Mouse (Mus musculus): ENCODE results near the gene Nhp2. TPM values are rescaled to one million over a fixed set of nuclear protein-coding genes. Genes with fewer than 3 reads are reported as not detected.

Nhp2 gene
- total RNA-seq, 2 experiments from 2014 or later = 56.9 to 60.4 TPM

DNA sequence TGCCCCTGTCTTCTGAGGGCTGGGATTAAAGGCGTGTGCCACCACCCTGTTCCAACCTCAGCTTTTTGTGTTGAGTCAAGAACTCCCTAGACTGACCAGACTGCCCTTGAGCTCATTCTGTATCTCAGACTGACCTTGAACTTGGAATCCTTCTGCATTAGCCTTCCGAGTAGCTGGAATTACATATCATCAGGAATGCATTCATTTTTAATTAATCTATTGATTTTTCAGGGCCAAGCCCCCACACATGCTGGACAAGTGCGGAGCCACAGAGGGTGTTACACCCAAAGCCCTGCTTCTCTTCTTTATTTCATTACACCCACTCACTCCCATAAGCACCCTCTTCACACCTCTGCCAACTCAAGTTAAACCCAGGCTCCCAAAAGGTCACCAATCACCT is 14.2 kb downstream of the Nhp2 start:
- DNase-seq (ENCODE audit: low spot score in 2 of 2) = no peak

DNA sequence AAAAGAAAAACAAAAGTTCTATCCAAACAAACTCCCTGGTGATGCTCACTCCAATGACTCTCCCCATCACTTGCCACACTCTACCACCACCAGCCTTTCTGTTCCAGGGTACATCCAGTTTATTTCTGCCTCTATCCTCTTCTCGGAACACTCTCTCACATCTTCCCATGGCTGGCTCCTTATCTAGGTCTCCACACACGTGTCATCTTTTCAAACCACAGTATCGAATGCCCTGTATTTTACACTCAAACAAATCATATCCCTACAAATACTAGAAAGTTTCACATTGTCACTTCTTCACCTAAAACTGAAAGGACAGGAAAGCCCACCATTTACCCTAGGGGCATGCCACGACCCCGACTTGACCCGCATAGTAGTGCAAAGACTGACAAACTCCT is 15.6 kb downstream of the Nhp2 start:
- no peak for DNase-seq (ENCODE audit: low spot score in 2 of 2)

DNA sequence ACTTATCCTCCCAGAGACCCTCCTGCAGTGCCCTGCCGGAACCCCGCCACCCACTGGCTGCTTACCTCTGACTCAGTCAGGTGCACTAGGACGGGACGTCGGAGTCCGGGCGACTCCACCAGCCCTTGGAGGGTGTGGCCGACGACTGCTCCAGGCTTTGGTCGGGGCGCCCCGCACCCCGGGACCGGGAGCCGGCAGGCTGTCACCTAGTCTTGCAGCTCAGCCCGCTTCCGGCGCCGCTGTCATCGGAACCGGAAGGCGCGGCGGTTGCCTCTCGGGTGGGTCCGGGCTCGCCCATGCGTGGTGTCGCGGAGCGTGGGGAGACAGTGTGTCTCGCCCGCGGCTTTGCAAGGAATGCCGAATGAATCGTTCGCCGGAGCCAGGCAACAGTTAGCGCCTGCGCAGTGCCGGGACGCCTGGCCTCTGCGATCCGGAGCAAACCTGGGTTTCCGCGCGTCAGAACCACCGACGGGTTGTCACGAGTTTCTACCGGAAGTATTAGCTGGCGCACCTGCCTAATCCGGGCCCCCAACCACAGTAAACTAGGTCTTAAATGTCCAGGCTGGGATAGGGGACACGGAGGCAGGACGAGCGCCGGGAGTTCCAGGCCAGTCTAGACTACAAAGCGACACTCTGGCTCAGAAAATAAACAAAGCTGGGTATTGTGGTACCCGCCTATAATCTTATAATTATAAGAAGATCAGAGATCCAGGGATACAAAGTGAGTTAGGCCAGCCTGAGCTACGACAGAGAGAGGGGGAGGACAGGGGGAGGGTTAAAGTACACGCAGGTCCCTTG is 16.2 kb downstream of the Nhp2 start, which contains the start of gene Rmnd5b:
TSS of gene Rmnd5b (minus strand) at position 372 of the 798 bp plus-strand sequence.
- DNase-seq (ENCODE audit: low spot score in 2 of 2) = peak; percentile 94

DNA sequence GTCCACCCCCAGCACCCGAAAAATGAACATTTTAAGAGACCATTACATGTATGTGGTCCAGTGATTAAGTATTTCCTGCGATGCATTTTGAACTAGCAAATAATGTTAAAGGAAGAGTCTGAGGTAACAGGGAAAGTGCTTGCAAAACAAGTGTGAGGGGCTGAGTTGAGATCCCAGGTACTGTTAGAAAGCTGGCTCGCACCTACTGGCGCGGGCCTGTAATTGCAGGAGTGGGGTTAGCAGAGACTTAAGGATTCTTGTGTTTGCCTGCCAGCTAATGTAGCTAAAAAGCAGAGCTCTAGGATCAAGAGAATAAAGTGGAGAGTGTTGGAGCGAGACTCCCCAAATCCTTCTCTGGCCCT is 16.8 kb downstream of the Nhp2 start:
- DNase-seq (ENCODE audit: low spot score in 2 of 2) = peak in 1 of 2 experiments; percentile 38

DNA sequence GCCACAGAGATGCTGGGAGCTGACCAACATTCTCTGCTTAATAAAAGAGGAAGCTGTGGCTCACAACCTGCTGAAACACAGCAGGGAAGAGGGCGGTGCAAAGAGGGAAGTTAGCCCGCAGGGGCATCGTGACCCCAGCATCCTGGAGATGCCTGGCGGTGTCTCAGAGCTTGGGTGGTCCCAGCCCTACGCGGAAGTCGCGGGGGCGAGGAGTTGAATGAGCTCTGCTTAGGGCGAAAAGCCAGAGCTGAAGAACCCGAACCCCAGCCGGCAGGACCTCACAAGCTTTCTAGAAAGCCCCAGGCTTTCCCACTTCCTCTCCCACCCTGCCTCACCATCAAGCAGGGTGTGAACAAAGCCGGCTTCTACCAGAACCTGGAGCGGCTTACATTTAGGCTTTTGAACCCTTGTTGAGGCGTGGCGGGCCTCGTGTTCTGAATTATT is 18.5 kb downstream of the Nhp2 start:
- no peak for DNase-seq (ENCODE audit: low spot score in 2 of 2)

DNA sequence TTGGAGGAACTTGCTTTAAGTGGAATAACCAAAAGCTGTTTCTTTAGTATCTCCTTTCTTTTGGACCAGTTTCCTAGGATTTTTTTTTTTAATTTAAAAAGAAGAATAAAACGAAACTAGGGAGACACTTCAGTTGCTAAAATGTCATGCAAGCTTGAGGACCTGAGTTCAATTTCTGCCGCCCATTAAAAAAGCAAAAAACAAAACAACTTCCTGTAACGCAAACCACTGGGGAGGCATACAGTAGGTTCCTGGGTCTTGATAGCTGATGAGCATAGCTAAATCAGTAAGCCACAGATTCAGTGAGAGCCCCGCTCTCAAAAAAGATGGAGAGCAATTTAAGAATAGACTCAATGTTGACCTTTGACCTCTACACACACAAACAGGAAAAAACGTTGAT is 19.0 kb downstream of the Nhp2 start:
- no peak for DNase-seq (ENCODE audit: low spot score in 2 of 2)

DNA sequence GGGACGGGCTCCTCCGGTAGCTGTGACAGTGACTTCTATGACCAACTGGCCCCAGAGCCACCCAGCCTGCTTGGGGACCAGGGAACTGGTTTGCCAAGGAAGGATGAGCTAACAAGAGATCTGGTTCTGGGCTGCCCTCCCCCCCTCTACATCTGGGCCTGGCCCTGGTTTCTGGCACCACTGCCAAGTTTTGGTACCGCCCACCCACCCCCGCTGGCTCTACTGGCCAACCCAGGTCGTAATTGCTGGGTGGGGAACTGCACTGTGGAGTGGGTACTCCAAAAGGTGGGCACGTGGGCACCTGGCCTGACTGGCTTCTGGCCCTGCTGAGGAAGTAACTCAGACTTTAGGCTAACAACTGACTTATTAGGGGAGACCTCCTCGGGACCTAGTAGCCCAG is 21.2 kb downstream of the Nhp2 start:
- DNase-seq (ENCODE audit: low spot score in 2 of 2) = no peak

DNA sequence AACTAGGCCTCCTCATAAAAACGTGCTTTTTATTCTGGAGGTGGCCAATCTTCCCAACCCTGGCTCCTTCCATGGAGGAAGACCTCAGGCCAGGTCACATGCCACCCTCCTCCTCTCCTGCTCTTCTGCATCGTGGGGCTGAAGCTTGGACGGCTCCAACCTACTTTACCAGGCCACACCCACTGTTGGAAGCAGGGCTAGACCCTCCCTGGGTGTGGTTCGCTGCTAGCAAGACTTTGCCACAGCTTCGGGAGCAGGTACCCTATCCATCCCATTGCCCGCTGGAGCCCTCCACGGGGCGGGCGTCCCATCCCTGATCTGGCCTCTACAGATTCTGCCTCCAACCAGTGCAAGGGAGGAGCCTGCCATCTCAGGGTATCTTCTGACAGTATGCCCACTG is 23.7 kb downstream of the Nhp2 start:
- DNase-seq (ENCODE audit: low spot score in 2 of 2) = no peak

DNA sequence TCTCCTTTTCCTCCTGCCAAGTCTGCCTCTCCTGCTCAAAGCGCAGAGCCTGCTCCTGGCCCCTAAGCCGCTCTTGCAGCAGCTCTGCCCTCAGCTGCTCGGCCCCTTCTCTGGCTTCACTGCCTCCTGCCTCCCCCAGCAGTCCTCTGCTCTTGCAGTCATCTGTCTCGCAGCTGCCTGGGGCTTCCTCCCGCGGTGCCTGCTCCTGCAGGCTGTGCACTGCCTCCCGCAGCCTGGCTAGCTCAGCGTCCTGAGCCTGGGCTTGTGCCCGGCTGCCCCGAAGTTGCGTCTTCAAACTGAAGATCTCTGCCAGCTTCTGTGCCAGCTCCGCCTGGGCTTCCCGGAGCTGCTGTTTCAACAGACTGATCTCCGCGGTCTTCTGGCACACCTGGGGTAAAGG is 24.2 kb downstream of the Nhp2 start:
- peak in 1 of 2 experiments; percentile 34 for DNase-seq (ENCODE audit: low spot score in 2 of 2)

DNA sequence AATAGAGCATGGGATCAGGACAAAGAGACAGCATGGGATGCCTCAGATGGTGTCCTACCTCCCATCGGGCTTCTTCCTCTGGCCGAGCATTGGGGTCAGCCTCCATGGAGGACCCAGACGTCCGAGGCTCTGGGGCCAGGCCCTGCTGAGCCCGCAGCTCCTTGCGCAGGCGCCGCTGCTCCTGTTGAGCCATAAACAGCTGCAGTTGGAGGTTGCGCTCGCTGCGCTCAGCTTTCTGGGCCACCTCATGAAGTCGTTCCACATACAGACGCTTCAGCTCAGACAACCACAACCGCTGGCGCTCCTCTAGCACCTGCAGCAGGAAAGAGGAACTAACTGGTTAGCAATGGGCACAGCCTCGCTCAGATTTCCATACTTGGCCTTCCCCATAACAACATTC is 24.7 kb downstream of the Nhp2 start:
- no peak for DNase-seq (ENCODE audit: low spot score in 2 of 2)

DNA sequence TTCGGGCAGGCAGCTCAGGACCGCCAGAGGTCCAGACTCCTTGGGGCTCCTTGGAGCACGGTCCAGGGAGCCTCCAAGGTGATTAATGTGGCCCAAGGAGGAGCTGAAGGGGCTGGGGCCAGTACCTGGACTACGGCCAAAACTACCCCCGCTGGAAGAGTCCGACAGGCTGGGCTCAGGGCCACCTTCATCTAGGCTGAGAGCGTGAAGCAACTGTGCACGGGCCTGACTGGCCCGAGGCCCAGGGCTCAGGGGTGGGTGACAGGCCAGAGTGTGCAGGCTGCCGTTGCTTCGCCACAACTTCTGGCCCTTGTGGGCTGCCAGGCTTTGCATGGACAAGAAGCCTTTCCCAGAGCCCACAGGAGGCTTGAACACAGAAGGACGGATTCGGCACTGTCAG is 25.8 kb downstream of the Nhp2 start:
- peak in 1 of 2 experiments; percentile 23 for DNase-seq (ENCODE audit: low spot score in 2 of 2)

DNA sequence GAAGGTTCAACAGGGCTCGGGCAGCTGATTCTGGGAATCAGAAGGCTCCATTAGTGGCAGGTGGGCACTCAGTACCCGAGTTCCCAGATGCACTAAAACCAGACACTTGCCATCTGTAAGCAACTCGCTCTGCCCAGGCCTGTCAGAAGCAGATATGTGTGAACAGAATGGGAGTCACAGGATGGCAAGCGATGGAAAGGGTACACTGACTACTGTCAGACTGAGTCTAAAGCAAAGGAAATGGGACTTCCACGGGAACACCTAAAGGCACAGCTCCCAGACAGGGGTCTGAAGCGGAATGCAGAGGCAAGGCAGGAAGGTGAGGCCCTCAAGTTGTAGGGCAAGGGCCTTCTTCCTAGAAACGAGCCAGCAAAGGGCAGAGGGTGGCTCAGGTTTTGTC is 26.7 kb downstream of the Nhp2 start:
- peak in 1 of 2 experiments; percentile 17 for DNase-seq (ENCODE audit: low spot score in 2 of 2)

DNA sequence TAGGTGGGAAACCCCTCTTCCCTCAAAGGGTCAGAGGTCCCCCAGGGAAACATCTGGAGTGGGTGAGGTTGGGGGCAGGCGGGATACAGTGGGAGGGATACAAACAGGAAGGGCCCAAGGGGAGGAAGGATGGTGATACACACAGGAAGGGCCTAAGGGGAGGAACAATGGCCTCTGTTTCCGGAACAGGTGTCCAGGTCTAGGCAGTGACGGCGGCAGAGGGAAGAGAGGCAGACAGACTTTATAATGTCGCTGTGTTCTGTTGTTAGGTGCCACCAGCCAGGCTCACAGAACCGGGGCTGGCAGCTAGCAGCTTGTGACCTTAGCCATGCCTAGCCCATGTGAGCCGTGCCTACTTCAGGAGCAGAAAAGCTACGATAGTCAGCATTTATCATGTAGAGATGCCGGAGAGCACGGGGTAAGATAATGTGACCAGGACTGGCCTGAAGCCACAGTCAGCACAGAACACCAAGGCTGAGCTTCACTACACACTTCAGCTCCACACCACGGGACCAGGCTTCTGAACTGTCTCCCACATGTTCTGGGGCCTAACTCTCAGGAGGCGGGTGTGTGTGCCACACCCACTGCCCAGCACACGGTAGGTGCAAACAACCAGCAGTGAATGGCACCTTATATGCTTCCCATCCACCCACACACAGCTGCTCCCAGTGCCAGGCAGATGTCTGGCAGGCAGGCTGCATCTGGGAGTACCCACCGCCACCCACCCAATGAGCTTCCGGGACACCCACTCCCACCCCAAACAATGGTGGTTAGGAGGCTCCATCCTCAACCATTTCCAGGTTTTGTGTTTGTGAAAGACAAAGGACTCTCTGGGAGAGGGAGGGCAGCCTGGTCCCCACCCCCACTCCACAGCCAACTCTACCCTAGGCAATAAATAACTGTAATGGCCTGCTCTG is 27.5 kb downstream of the Nhp2 start:
- DNase-seq (ENCODE audit: low spot score in 2 of 2) = peak in 1 of 2 experiments; percentile 19

DNA sequence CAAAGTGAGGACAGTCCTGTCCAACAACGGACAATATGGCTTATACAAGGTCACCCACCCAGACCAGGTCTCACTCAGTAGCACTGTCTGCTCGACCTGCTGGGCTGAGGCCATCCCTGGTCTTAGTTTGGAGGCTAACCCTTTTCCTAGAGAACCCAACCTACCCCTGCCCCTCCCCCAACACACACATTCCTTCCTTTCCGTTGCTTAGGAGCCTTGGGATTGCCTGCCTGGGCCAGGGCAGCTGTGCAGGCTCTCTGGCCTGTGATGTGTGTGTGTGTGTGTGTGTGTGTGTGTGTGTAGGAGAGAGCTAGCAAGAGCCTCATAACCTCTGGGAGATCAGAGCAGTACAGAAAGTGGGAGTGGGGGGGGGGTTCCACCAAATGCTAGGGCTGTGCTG is 29.0 kb downstream of the Nhp2 start:
- no peak for DNase-seq (ENCODE audit: low spot score in 2 of 2)

DNA sequence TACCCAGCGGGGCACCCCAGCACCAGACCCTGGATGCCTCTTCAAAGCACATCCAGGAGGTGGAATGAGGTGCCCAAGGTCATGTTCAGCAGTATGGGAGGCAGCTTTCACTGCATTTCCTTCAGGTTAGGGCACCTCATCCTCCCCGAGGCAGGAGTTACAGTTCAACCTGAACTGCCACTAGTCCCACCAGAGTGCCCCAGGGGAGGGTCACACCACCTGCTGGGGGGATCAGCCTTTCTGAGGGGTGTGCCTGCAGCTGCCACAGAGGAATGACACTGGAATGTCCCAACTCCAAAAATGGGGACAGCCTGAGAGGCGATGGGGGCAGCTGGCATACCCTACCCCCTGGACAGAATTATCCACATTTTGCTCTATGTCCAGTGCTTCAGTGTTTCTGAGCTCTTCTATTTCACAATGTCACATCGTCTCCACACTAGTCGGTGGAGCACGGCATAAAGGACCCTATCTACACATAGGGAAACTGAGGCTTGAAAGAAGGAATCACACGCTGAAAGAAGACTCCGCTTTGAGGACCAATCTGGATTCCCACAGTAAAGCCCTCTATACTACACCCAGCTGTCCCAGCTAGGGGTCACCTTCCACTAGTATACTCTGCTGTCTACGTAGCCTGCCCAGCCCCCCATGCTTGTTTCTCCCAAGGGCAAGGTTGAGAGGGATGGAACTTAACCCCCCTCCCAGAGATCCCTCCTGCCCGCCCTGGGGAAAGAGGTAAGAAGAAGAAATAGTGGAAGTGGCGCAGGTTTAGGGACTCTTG is 29.8 kb downstream of the Nhp2 start:
- no peak for DNase-seq (ENCODE audit: low spot score in 2 of 2)

DNA sequence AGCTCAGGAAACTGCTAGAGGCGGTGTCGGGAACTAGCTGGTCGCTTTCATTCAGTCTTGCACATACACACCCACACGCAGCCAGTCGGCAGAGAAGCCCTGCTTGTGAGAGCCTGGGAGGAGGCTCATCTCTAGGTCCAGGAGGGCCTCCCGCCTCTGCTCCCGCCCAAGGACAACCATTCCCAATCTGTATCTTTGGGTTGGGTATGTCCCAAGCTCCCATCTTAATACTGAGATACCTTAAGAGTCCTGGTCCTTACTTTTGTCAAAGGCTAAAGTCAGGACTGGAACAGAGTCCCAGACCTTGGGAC is 30.3 kb downstream of the Nhp2 start:
- no peak for DNase-seq (ENCODE audit: low spot score in 2 of 2)

DNA sequence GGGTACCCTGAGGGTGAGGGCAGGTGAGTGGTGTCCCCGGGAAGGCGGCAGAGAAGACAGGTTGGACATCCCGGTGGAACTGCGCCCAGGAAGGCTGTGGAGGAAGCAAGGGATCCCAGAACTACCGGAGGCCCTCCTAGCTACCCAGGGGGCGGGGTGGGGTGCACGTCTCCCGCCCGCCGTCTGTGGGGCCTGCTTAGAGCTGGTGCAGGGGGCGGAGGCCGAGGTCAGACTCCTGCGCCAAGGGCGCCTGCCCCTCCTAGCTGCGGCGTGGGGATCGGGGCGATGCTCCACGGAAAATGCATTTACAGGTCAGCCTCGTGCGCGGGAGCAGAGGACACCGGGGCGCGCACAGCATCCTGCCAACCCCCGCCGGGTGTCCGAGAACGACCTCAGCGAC is 30.7 kb downstream of the Nhp2 start:
- DNase-seq (ENCODE audit: low spot score in 2 of 2) = peak in 1 of 2 experiments; percentile 15

DNA sequence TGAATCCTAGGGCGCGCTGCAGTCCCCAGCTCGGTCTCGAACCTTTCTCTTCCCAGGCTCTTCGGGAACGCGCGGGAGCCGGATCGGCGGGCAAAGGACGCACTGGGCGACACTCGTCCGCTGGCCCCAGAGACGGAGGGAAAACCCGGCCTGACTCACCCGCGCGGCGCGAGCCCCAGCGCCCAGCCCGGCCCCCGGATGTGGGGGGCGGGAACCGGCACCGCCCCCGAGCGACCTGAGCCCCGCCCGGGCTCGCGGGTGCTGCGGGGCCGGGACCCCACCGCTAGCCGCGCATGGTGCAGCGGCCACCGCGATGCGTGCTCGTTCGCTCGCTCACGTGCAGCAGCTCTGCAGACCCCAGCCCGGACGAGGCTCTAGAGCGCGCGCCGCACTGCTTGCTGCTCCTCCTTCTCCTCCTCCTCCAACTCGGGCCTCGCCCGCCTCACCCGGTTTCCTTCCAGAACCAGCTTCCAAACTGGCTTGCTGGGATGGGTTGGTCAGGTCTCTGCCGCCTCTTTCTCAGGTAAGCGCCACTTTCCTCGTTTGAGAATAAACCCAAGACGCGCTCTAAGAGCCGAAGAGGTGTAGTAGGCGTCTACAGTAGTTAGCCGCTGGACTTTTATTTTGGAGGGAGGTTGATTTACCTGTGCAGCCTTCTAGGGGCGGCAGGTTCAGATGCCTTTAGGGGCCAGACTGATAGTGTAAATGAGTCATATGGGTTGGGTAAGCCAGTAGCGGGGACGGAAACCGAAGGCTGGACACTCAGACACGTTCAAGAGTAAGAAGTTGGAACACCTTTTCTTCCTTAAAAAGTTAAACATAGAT is 31.4 kb downstream of the Nhp2 start, which contains the start of the genes N4bp3 and D930048N14Rik:
TSS of gene N4bp3 (minus strand) at position 152 of the 825 bp plus-strand sequence.
TSS of gene D930048N14Rik (plus strand) at position 264 of the 825 bp plus-strand sequence.
- peak in 1 of 2 experiments; percentile 43 for DNase-seq (ENCODE audit: low spot score in 2 of 2)

DNA sequence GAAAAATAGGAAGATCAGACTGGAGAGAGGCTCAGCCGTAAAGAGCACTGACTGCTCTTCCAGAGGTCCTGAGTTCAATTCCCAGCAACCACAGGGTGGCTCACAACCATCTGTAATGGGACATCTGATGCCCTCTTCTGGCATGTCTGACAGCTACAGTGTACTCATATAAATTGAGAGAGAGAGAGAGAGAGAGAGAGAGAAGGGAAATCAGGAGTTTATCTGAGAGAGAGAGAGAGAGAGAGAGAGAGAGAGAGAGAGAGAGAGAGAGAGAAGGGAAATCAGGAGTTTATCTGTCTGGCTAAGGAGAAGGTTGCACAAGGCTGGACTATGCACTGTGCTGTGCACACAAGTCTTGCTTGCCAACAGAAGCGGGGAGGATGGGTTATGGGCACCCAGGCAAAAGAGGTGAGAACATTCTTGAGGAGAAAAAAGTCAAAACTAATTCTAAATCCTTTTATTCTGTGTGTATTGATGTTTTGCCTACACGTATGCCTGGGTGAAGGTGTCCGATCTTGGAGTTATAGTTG is 33.4 kb downstream of the Nhp2 start:
- DNase-seq (ENCODE audit: low spot score in 2 of 2) = no peak

DNA sequence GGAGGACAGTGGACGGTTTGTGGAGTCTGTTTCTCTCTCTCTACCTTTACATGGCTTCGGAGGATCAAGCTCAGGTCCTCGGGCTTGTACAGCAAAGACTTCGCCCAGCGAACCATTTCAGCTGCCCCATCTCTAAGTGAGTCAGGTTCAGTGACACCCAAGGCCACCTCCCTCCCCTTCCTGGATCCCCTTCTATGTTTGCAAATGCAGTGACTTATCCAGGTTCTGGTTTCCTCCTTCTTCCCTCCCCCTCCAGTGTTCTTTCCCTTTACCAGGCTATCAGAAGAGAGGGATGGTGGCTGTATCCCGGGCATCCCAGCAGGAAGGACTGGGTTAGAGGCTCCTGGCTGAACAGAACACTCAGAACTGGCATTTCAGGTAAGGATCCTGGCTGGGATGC is 34.2 kb downstream of the Nhp2 start:
- no peak for DNase-seq (ENCODE audit: low spot score in 2 of 2)
